Mouse (Mus musculus): ENCODE measurements around the gene Cdkn1a.

The Cdkn1a gene

GRCm38 (mm10) chr17:29117006-29117648, 26.4 kb downstream of the Cdkn1a start:
- DNase-seq (ENCODE audit: low spot score in 2 of 2), result no peak

- DNase-seq (ENCODE audit: low spot score in 2 of 2), result no peak
Measured at GRCm38 (mm10) chr17:29118057-29118456, 27.3 kb downstream of the Cdkn1a start.

GRCm38 (mm10) chr17:29120666-29121065, 29.9 kb downstream of the Cdkn1a start:
- DNase-seq (ENCODE audit: low spot score in 2 of 2), result no peak

- DNase-seq (ENCODE audit: low spot score in 2 of 2), result no peak
Measured at GRCm38 (mm10) chr17:29122817-29123216, 32.0 kb downstream of the Cdkn1a start.

- no peak for DNase-seq (ENCODE audit: low spot score in 2 of 2)
Measured at GRCm38 (mm10) chr17:29123578-29124174, 32.9 kb downstream of the Cdkn1a start.

GRCm38 (mm10) chr17:29126561-29126960, 35.8 kb downstream of the Cdkn1a start:
- DNase-seq (ENCODE audit: low spot score in 2 of 2), result no peak

GRCm38 (mm10) chr17:29129341-29129740, 38.6 kb downstream of the Cdkn1a start:
- no peak for DNase-seq (ENCODE audit: low spot score in 2 of 2)

- no peak for DNase-seq (ENCODE audit: low spot score in 2 of 2)
Measured at GRCm38 (mm10) chr17:29135066-29135465, 44.3 kb downstream of the Cdkn1a start.

GRCm38 (mm10) chr17:29136236-29136635, 45.5 kb downstream of the Cdkn1a start:
- no peak for DNase-seq (ENCODE audit: low spot score in 2 of 2)

GRCm38 (mm10) chr17:29137906-29138305, 47.1 kb downstream of the Cdkn1a start:
- DNase-seq (ENCODE audit: low spot score in 2 of 2), result no peak

GRCm38 (mm10) chr17:29141577-29141976, 50.8 kb downstream of the Cdkn1a start:
- no peak for DNase-seq (ENCODE audit: low spot score in 2 of 2)

- DNase-seq (ENCODE audit: low spot score in 2 of 2), result peak; percentile 64 to 71
Measured at GRCm38 (mm10) chr17:29143266-29143665, 52.5 kb downstream of the Cdkn1a start.

GRCm38 (mm10) chr17:29145101-29145500, 54.3 kb downstream of the Cdkn1a start:
- DNase-seq (ENCODE audit: low spot score in 2 of 2), result peak; percentile 51 to 61

- no peak for DNase-seq (ENCODE audit: low spot score in 2 of 2)
Measured at GRCm38 (mm10) chr17:29147273-29147672, 56.5 kb downstream of the Cdkn1a start.

GRCm38 (mm10) chr17:29147773-29148172, 57.0 kb downstream of the Cdkn1a start:
- DNase-seq (ENCODE audit: low spot score in 2 of 2), result no peak

GRCm38 (mm10) chr17:29149766-29150165, 59.0 kb downstream of the Cdkn1a start:
- no peak for DNase-seq (ENCODE audit: low spot score in 2 of 2)

Data from spleen, postnatal 36 days (tissue).